Mouse (Mus musculus) limb, embryonic 11.5 days (tissue): ENCODE measurements at regions not wholly inside any gene's neighbourhood (a gene's known extent, or its start where the extent isn't known, plus 50 kb on each side); places are given as distances from the start of the nearest gene placed in this dataset.

Source experiments
- ATAC-seq: fragments of 200-750 bp; cut with Nextera tagmentation; 2 replicates; pipeline ENCODE4 v1.8.0; 2017; ENCODE audit warnings: low read depth; ENCODE audit not compliant: insufficient number of reproducible peaks, low FRiP score, low TSS enrichment
- DNase-seq: peaks from one replicate; pipeline ENCODE4 v3.0.0-alpha.2; 2015; ENCODE audit warnings: low spot score
- H3K27ac ChIP-seq: fragments of 300-500 bp; sonication (generic); replicated peaks from 2 replicates; pipeline ENCODE4 v1.5.1; 2014; ENCODE audit warnings: low read depth, mild to moderate bottlenecking, low read length
- H3K27me3 ChIP-seq: fragments of 300-500 bp; sonication (generic); 2 replicates; pipeline ENCODE4 v1.6.1; 2014; ENCODE audit warnings: mild to moderate bottlenecking, low read length, mixed read lengths; ENCODE audit not compliant: control insufficient read depth, insufficient read depth
- H3K36me3 ChIP-seq: fragments of 300-500 bp; sonication (generic); 2 replicates; pipeline ENCODE4 v1.6.1; 2014; ENCODE audit warnings: mild to moderate bottlenecking, low read length, moderate library complexity, mixed read lengths; ENCODE audit not compliant: control insufficient read depth, insufficient read depth
- H3K4me1 ChIP-seq: fragments of 300-500 bp; sonication (generic); 2 replicates; pipeline ENCODE4 v1.6.1; 2014; ENCODE audit warnings: low read length, mixed read lengths; ENCODE audit not compliant: control insufficient read depth, insufficient read depth
- H3K4me2 ChIP-seq: fragments of 300-500 bp; sonication (generic); 2 replicates; pipeline ENCODE4 v1.6.1; 2014; ENCODE audit warnings: low read depth, mild to moderate bottlenecking, moderate library complexity; ENCODE audit not compliant: severe bottlenecking
- H3K4me3 ChIP-seq: fragments of 300-500 bp; sonication (generic); 2 replicates; pipeline ENCODE4 v1.5.1; 2014; ENCODE audit warnings: low read depth, low read length
- H3K9ac ChIP-seq: fragments of 300-500 bp; sonication (generic); 2 replicates; pipeline ENCODE4 v1.6.1; 2014; ENCODE audit warnings: mild to moderate bottlenecking, low read length
- H3K9me3 ChIP-seq: fragments of 300-500 bp; sonication (generic); 2 replicates; pipeline ENCODE4 v1.6.1; 2016; ENCODE audit warnings: low read length; ENCODE audit not compliant: control insufficient read depth
- WGBS: fragments of 180-500 bp; shearing (Covaris S2); extraction: QIAGEN DNeasy Blood & Tissue Kit; methylation state at CpG from one replicate; pipeline ENCODE4 v1.1.7; 2014; 5-methylcytosine and 5-hydroxymethylcytosine counted together

DNA sequence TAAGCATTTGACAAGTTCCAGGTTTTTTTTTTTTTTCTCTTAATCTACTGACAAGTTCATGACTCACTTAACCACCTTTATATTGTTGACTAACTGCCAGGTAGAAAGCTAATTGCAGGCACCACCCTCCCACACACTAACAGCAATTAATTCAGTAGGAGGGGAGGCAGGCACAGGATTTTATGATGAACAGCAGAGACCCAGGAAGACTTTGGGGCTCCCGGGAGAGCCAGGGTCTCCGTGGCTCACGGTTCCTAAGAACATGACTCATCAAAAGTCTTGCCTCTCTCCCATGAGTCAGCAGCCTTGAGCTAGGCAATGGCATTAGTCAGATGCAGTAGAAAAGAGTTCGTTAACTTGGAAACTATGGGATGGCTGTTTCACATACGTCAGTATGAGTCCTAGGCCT, 77.7 kb downstream of the Phlda1 start:
- H3K4me2 ChIP-seq = no peak overlapping the region
- no peaks in the 10 kb centered on the region for H3K9me3 ChIP-seq
- H3K27me3 ChIP-seq = no peaks in the 10 kb centered on the region
- WGBS = 83% methylated on average over 5 of the region's 5 CpGs
- H3K4me3 ChIP-seq = no peak overlapping the region
- H3K36me3 ChIP-seq = no peaks in the 10 kb centered on the region
- H3K27ac ChIP-seq = no peak overlapping the region
- ATAC-seq (no peak), DNase-seq (no peak)
- H3K9ac ChIP-seq = no peak overlapping the region
- H3K4me1 ChIP-seq = no peaks in the 10 kb centered on the region

DNA sequence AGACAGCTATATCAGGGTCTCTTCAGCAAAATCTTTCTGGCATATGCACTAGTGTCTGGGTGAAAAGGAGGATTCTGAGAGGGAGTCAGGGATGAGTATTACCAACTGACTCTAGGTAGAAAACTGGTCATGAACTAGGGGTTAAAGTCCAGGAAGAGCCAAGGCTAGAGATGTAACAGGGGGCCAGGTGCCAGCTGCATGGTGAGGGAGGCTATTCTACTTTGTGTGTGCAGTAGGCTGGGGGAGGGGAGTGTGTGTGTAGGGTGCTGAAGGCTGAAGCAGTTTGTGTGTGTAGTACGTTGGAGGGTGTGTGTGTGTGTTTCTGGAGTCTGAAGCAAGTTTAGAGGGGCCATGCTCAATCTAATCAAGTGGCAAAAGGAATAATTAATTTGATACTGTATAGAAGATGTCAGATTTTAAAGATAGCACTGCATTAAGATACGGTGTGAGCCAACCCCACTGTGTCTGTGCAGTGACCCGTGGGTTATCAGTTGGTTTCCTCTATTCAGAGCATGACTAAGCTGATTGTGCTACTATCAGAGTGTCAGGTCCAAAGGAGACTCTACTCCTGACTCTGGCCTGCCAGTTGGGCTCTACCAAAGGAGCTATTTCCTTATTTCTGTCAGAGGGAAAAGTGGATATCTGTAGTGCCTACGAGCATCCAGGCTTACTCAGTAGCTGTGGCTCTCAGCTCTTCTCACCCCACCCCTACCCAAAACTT, 82.0 kb downstream of the Phlda1 start:
- H3K27me3 ChIP-seq = no peaks in the 10 kb centered on the region
- no peak overlapping the region for H3K9ac ChIP-seq
- H3K9me3 ChIP-seq = no peaks in the 10 kb centered on the region
- DNase-seq = no peak
- H3K4me3 ChIP-seq = no peak overlapping the region
- H3K36me3 ChIP-seq = no peaks in the 10 kb centered on the region
- no peak overlapping the region for H3K27ac ChIP-seq
- no peak for ATAC-seq
- H3K4me2 ChIP-seq = no peak overlapping the region
- WGBS = 70% methylated on average over 4 of the region's 4 CpGs
- H3K4me1 ChIP-seq = no peaks in the 10 kb centered on the region

DNA sequence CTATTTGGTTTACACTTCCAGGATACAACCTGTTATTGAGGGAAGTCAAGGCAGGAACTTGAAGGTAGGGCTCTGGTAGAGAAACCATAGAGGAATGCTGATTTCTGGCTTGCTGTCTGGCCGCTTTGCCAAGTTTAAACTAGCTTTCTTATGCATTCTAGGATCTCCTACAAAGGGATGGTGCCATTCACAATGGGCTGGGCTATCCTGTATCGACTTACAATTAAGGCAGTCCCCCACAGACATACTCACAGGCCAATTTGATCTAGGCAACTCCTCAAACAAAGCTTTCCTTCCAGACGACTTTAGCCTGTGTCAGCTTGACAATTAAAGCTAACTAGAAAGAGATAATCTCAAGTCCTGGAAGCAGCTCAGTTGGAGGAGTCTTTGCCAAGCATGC, 83.1 kb downstream of the Phlda1 start:
- no peak for ATAC-seq
- no peaks in the 10 kb centered on the region for H3K9me3 ChIP-seq
- H3K4me2 ChIP-seq = no peak overlapping the region
- DNase-seq = no peak
- H3K4me1 ChIP-seq = no peaks in the 10 kb centered on the region
- no peak overlapping the region for H3K4me3 ChIP-seq
- H3K9ac ChIP-seq = no peak overlapping the region
- 60% methylated on average over 3 of the region's 3 CpGs for WGBS
- H3K36me3 ChIP-seq = no peaks in the 10 kb centered on the region
- H3K27ac ChIP-seq = no peak overlapping the region
- H3K27me3 ChIP-seq = no peaks in the 10 kb centered on the region

DNA sequence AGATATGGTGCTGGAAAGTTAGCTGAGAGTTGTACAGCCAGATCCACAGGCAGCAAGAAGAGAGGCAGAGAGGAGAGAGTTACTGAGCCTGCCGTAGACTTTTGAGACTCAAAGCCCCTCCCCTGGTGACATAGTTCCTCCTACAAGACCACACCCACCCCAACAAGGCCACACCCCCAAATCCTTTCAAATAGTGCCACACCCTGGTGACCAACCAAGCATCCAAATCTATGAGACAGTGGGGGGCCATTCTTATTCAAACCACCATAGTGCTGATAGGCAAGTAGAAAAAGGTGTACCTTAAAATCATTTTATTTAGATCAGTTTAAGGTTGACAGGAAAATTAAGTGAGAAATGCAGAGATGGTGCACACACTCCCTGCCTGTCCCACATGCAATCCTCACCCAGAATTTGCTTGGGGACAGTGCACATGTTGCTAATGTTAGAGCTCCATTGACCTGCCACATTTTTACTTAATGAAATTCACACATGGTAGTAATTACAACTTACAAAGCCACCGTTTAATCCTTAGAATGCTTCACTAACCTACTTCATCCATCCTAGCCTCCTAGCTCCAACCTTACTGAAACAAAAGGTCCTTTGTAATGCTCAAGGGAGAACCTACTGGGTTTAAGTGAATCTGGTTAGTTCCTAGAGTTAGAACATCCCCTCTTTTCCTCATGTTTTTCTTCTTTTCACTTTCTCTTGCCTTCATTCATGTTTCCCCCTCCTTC, 86.5 kb downstream of the Phlda1 start:
- Histone ChIP-seq H3K4me2 (no peak overlapping the region), H3K9ac (no peak overlapping the region), H3K4me1 (peaks cover 3% of the 10 kb centered on the region; the same call in 1 of the 2 replicates), H3K36me3 (no peaks in the 10 kb centered on the region), H3K27ac (no peak overlapping the region), H3K4me3 (no peak overlapping the region), H3K9me3 (no peaks in the 10 kb centered on the region), H3K27me3 (no peaks in the 10 kb centered on the region)
- DNase-seq (no peak), ATAC-seq (no peak)
- WGBS = 45% methylated on average over 2 of the region's 2 CpGs

DNA sequence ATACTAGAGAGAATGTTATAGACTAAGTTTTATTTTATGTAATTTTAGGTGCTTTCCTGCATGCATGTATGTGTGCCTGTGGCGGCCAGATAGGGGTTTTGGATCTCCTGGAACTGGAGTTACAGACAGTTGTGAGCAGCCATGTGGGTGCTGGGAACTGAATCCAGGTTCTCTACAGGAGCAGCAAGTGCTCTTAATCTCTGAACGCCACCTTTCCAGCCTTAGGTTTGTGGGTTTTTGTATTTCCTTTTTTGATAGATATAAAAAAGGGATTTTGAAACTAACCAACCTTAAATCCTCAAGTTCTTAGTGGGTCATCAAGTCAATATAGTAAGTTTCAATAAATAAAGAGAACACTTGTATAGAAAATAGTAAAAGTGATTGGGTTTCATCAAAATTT, 87.2 kb downstream of the Phlda1 start:
- no peaks in the 10 kb centered on the region for H3K9me3 ChIP-seq
- H3K27me3 ChIP-seq = no peaks in the 10 kb centered on the region
- no peak for ATAC-seq
- H3K4me1 ChIP-seq = peaks cover 3% of the 10 kb centered on the region; the same call in 1 of the 2 replicates
- no peak for DNase-seq
- H3K36me3 ChIP-seq = no peaks in the 10 kb centered on the region
- H3K27ac ChIP-seq = no peak overlapping the region
- H3K4me3 ChIP-seq = no peak overlapping the region
- no peak overlapping the region for H3K4me2 ChIP-seq
- WGBS = 92% methylated on average over 2 of the region's 2 CpGs
- no peak overlapping the region for H3K9ac ChIP-seq

DNA sequence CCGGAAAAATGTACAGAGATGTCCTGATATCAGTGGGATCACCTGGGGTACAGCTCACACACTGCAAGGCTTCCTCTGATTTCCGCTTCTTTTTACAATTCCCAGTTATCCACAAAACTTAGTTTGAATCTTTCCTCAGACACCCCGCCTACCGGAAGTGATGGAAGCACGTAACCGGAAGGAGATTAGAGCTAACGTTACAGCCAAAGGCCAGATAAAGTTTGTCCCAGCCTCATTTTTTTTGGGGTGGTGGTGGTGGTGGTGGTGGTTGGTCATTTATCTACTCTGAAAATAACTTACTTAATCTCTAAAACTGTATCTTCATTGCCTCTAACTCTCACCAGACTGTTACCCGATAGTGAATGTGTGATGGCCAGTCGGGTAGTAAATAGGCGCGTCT, 88.1 kb downstream of the Phlda1 start:
- no peak for ATAC-seq
- Histone ChIP-seq H3K36me3 (no peaks in the 10 kb centered on the region), H3K27ac (no peak overlapping the region), H3K4me3 (no peak overlapping the region), H3K9me3 (no peaks in the 10 kb centered on the region), H3K4me1 (peaks cover 3% of the 10 kb centered on the region; the same call in 1 of the 2 replicates), H3K4me2 (no peak overlapping the region), H3K9ac (no peak overlapping the region), H3K27me3 (no peaks in the 10 kb centered on the region)
- no peak for DNase-seq
- WGBS = 89% methylated on average over 11 of the region's 11 CpGs

DNA sequence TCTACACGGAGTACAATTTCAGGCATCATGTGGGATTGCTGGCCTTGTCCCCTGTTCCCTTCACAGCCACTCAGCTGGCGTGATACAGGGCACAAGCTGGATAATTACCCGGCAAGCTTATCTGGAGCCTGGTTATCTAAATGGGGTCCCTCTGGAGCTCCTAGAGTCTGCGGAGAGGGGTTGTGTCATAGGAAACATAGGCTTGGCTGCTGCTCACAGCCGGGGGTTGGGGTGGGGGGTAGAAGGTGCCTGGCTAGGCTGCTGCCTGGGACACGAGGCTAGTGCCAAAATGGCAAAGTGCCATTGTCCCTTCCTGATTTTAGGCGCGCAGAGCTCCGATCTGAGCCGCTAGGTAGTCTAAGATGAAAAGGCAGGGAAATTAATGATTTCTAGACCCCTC, 88.6 kb downstream of the Phlda1 start:
- Histone ChIP-seq H3K4me3 (no peak overlapping the region), H3K27me3 (no peaks in the 10 kb centered on the region), H3K4me2 (no peak overlapping the region), H3K27ac (no peak overlapping the region), H3K4me1 (peaks cover 3% of the 10 kb centered on the region; the same call in 1 of the 2 replicates), H3K36me3 (no peaks in the 10 kb centered on the region), H3K9ac (no peak overlapping the region), H3K9me3 (no peaks in the 10 kb centered on the region)
- ATAC-seq (no peak), DNase-seq (no peak)
- WGBS = 79% methylated on average over 10 of the region's 10 CpGs

DNA sequence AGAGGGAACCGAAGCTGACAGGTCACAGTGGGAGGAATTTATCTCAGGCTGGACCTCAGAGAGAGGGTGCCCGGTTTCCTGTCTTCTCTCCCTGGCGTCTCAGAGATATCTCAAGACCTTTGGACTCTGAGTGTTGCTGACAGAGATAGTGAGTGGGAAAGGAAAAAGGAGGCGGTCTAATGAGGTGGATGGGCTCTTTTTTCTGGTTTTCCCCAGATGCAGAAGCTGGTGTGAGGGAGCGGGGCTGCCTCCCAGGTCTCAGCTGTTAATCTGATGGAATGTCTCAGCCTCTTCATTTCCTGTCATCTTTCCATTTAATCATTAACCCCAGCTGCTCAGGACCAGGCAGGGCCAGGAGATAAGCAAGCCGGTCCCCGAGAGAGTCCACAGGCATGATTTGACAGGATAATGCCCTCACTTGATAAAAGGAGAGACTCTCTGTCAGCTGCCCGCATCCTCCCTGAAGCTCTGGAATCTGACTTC, 89.5 kb downstream of the Phlda1 start:
- Histone ChIP-seq H3K36me3 (no peaks in the 10 kb centered on the region), H3K27ac (no peak overlapping the region), H3K4me1 (peaks cover 8% of the 10 kb centered on the region), H3K9me3 (no peaks in the 10 kb centered on the region), H3K4me2 (no peak overlapping the region), H3K27me3 (no peaks in the 10 kb centered on the region), H3K4me3 (no peak overlapping the region), H3K9ac (no peak overlapping the region)
- ATAC-seq (no peak), DNase-seq (no peak)
- 49% methylated on average over 8 of the region's 8 CpGs for whole genome bisulfite sequencing
